Mouse (Mus musculus) E14TG2a.4 (cell line): ENCODE measurements around the gene Exosc5.

Experiments
- CTCF ChIP-seq: conservative IDR thresholded peaks from 2 replicates; pipeline ENCODE4 v1.5.1; 2014; ENCODE audit warnings: low read length
- POU5F1 ChIP-seq: IDR thresholded peaks from 2 replicates; pipeline ENCODE4 v1.6.1; 2014; ENCODE audit warnings: low read length, borderline replicate concordance

DNA sequence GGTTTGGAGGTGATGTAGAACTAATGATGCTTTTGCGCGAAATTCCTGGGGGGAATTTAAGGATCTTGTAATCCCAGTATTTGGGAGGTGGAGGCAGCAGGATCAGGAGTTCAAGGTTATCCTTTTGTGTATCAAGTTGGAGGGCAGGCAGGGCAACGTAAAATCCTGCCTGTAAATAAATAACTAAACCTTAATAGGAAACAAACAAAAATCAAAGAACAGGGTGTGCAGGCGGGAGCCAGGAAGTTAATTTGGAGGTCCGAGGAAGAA, 39.3 kb upstream of the Exosc5 start:
- no peak for TF ChIP-seq CTCF
- TF ChIP-seq POU5F1 = no peak
